Mouse (Mus musculus): ENCODE data around the gene Gm7534.
A peak's percentile ranks its signal among the peaks of the same experiment; 100 is the strongest.

Gm7534 gene

DNA sequence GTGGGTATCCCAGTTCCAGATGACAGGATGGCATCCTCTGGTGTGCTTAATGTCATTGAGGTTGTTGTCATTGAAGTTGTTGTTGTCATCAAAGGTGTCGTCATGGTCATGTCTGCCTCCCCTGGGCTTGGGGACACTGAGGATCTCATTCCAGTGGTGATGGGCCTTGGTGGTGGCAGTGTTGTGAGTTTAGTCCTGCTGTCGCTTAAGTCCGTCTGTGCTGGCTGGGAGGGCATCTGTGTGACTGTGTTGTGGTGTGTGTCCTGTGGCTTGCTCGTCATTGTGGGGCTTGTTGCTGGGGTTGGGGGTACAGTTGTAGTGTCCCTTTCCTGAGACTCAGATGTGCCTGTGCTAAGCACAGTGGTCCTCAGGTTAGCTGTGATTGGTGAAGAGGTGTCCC, at the start of gene Gm7534:
TSS of gene Gm7534 (minus strand) at position 101 of the 400 bp plus-strand sequence.
- DNase-seq (ENCODE audit: extremely low spot score, low spot score): no peak

DNA sequence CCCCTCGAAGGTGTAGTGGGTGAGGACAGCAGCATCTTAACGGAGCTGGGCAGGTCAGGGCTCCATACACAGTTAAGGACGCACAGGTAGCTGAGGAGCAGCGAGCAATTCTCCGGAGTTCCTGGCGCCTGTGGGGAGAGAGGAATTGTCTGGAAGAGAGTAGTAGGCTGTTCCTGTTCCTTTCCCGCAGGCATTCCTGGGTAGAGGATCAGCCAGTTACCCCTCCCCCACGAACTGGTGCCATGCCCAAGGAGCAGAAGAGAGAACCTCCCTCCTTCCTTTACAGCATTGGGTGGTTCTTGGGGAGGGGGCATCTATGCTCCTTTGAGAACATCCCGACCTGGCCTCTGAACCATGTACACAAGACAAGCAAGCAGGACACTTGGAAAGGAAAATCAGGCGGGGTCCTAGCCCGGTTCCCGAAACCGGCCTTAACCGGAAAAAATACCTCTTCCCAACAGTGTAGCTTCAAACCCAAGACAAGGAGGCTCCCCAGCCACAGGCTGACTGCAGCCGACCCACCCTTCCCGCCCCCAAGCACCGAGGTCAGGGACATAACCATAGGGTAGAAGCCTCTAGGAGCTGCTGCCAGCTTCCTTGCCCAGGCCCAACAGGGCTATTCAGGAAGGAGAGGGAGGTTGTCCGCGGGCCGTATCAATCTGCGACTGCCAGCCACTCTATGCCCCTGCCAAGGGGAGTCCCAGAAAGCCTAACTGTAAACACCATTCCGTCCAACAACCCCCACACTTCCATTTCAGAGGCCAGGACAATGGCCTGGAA, 49.5 kb upstream of the Gm7534 start:
- DNase-seq (ENCODE audit: extremely low spot score, low spot score): peak; percentile 72

DNA sequence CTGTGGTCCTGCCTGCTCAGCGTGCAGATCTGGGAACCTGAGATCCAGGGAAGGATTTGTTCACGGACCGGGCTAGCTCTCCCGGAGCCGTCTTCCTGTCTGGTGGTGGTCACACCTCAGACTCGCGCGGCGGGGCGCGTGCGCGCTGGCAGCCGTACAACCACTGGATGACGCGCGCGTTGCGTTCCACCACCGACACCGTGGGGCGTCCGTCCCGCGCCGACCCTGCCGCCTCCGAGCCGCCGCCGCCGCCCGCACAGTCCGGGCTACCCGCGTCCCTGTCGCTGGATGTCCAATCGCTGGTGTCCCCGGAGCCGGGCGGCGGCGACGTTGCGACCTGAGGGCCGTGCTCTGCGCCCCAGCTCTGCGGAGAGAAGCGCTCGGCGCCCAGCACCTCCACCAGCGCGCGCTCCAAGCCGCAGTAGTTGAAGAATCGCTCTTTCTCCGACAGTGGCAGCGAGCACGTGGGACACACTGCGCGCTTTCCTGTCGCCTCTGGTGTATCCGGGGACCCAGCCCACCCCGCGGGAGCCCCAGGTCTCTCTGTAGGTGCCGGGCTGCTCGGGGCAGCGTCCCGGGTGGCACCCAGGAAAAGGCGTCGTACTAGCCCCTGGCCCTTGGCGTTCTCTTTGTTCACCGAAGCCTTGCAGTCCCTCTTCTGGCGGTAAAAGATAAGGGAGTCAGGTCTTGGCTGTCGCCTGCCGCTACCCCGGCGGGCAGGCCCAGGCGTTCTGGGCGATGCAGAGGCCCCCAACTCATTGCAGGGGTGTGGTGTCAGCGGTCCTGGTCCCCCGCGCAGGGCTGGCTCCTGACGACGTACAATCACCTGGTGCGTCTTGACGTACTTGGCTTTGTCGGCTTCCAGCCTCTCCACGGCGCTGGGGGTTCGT, 48.7 kb upstream of the Gm7534 start:
- DNase-seq (ENCODE audit: extremely low spot score, low spot score): peak; percentile 75

DNA sequence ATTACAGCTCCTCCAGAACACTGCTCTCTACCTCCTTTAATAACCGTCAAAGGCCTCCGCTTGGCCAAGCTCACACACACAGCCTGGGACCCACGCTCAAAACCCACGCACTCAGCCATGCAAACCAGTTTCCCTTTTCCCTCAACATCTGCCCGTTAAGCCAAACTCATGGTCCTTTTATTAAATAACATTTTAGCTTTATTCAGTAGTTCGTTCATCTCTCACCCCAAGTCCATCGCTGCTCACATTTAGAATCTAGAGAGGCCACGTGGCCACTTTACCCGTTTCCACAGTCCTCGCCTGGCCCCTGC, 48.1 kb upstream of the Gm7534 start:
- no peak for DNase-seq (ENCODE audit: extremely low spot score, low spot score)

DNA sequence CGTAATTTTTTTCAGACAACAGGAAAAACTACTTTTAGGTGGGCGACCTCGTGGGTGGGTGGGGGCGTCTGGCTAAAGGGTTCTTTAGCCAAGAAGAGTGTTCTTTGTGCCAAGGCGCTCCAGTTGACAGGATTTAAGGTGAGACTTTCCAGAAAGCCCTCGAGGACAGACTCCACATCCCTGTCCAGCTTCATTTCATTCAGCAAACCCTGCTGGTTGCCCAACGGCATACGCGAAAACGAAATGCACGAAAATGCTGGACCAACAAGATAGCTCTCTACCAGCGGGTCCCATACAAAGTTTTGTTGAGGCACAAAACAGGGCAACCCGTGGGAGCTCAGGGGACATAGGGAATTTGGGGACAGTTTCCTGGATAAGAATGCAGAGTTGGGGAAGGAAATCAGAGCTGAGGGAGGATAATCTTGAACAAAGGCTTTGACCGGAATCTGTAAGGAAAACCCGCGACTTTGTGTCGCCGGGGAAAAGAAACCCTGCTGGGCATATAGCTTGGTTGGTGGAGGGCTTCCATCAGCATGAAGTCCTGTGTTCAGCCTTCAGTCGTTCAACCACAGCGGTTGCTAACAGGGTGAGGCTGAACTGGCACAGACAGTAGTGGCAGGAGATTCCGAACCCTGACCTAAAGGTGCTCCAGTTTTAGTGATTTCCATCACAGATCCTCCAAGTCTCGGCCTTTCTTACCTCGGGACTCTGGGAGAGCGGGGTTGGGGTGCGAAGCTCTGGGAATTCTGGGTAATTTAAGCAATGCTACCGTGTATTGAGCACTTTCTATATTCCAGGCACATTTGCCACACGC, 47.5 kb upstream of the Gm7534 start:
- peak; percentile 42 for DNase-seq (ENCODE audit: extremely low spot score, low spot score)

DNA sequence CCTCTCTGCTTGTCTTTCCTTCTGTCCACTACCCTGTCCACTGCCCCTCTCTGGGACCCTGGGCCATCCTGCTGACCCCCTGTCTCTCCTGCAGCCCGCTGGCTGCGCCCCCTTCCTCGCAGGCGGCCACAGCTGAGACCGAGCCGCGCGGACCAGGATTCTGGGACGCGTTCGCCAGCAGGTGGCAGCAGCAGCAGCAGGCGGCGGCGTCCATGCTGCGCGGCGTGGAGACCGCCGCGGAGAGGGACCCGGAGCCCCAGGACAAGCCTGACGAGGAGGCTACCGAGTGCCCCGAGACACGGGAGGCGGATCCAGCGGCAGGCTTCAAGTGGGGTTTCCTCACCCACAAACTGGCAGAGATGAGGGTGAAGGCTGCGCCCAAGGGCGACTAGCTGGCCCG, 46.8 kb upstream of the Gm7534 start:
- peak; percentile 89 for DNase-seq (ENCODE audit: extremely low spot score, low spot score)

DNA sequence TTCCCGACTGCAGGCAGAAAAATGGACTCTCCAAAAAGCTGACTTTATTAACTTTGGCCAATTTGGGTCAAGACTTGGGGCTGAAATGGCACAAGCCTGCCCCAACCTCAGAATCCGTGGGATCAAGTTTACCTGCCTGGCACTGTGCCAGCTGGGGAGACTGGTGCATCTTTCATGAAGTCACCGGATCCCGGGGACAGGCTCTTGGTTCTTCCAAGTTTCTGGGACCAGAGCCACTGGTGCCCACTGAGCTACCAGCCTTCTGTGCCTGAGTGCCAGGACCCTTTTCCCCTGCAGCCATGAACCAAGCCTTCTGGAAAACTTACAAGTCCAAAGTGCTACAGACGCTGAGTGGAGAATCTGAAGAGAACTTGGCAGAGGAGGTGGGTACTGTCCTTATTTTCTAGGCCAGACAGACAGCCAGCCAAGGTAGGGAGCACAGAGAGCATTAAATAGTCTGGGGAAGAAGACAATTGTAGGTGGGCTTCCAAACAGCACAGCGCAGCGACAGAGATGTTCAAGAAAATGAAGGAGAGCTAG, 44.0 kb upstream of the Gm7534 start, which contains the start of gene Gm30191:
TSS of gene Gm30191 (plus strand) at position 217 of the 540 bp plus-strand sequence.
- no peak for DNase-seq (ENCODE audit: extremely low spot score, low spot score)

DNA sequence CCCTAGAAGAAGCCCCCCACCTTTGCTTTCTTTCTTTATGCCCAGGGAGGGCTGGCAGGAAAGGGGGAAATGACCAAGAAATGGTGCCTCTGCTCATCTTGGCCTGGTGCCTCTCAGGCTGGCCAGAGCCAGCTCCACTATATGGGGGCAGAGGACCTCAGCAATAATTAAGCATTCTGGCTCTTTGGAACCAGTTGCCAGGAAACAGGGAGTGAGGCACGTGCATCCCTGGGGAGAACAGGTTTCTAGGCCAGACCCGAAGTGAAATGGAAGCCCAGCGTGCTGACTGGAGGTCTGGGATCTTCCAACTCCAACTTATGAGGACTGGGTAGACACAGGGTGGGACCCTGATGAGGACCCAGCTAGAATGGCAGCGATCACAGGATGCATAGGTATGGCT, 43.5 kb upstream of the Gm7534 start:
- DNase-seq (ENCODE audit: extremely low spot score, low spot score): no peak

DNA sequence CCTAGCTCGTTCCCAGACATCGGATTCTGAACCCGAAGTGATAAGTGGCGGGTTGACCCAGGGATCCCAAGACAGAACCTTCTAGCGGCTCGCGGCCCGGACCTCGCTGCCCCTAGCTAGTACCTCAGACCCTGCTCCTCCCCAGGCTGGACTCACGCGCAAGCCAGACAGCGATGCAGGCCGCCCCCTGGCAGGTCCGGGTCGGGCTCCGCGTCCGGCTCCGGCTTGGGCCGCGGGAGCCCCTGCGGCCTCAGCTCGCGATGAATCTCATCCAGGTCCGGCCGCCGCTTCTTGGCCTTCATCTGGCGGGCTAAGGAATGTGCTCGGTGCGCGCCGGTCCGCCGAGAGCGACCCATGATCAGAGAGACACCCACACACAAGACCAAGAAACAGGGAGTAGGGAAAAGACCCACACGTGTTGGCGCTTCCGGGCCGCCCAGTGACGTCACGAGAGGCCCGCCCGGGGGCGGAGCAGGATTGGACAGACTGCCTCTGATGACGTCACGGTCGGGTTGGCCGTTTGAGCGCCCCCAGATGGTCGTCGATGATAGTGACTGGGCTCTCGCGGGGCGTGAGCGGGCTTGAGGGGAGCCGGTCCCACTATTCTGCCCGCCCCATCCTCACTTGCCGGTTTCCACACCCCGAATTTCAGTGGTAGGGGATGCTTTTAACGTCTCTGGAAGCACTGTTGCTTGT, 42.5 kb upstream of the Gm7534 start, which contains the start of gene Zfp593:
TSS of gene Zfp593 (minus strand) at position 445 of the 696 bp plus-strand sequence.
- peak; percentile 98 for DNase-seq (ENCODE audit: extremely low spot score, low spot score)

DNA sequence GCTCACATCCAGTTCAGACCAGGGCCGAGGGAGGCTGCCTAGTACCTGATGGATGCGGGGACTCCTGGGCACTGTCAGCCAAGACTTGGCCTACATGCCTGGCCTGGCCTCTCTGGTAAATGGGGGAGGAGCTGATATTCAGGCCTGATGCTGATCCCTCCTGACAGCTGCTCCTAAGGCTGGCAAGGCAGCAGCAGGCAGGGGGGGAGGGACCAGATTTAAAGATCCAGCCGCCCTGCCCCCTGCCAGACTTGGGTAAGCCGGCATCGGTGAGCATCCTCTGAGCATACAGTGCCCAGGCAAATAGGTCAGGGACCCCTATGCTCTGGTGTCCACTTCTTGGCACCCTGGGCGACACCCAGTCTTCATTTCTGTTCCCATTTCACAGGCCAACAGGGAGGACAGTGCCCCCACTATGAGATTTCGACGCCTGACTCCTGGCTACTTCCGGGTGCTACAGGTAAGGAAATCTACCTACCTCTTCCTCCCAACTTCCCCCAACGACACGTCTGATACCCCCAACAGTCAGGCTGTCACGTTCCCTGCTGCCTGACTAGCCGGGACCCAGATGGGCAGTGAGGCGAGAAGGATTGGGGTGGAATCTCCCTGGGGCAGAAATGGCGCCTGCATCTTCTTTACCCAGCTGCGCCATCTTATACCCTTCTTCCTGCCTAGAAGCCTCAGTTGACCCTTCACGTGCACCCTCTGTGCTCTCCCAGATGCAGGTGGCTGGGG, 40.9 kb upstream of the Gm7534 start, which contains the start of gene E130218I03Rik:
TSS of gene E130218I03Rik (plus strand) at position 147 of the 735 bp plus-strand sequence.
- no peak for DNase-seq (ENCODE audit: extremely low spot score, low spot score)

DNA sequence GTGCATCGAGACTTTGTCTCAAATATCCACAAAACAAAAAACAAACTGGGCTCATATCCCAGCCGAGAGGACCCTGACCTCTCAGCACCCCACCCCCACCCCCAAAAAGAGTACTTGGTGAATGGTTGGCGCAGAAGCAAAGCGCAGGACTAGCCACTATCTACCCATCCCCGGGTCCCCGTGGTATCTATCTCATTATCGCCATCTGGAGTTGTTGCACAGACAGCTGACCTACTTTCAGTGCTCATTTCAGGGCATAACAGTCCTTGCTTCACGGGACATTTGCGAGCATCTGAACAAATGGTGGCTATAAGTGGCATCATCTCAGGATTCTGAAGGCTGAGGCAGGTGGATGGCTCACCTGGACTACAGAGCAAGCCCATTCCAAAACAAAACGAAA, 35.9 kb upstream of the Gm7534 start:
- DNase-seq (ENCODE audit: extremely low spot score, low spot score): no peak

DNA sequence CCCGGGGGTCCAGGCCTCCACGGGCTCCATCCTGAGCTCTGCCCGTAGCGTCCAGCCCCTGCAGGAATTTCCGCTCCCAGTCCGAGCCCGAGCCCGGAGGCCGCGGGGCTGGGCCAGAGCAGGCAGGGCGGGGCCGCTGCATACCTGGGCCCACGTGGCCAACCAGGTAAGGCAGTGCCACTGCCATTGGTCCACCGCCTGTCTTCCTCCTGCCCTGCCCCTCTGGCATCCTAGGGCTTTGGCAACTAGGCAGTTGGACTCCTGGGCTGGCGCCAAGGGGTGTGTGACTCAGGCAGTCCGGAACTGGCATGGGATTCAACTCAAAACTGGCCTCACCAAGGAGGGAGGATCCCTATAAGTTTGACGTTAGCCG, 35.5 kb upstream of the Gm7534 start, which contains the start of gene Cnksr1:
TSS of gene Cnksr1 (minus strand) at position 121 of the 373 bp plus-strand sequence.
- no peak for DNase-seq (ENCODE audit: extremely low spot score, low spot score)

DNA sequence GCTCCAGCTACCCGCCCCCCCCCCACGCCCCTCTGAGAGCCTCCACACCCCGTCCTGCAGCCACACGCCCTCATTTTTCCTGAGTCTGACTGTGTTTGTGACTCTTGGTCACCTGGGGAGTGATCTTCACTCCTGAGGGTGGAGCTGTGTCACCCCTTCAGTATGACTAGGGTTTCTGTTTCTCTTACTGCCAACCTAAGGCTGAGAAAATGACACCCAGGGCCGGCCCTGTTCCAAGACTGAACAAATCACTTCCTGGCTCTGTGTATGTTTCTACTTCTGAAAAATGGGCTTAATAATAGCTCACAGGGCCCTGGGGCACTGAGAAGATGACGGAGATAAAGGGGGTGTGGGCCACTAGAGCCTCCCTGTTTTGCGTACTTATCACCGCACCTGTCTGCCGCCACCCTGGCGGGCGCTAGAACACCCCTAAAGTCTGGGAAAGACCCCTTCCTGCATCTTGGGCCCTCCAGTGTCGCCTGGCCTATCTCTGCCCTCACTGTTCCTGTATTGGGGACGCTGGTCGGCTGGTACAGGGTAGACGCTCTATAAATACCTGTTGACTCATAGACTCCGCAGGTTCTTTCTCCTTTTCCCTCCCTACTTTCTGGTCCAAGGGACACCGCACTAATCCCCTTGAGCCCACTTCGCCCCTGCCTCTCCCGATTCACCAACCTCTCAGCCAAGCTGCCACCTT, 34.9 kb upstream of the Gm7534 start:
- DNase-seq (ENCODE audit: extremely low spot score, low spot score): no peak

DNA sequence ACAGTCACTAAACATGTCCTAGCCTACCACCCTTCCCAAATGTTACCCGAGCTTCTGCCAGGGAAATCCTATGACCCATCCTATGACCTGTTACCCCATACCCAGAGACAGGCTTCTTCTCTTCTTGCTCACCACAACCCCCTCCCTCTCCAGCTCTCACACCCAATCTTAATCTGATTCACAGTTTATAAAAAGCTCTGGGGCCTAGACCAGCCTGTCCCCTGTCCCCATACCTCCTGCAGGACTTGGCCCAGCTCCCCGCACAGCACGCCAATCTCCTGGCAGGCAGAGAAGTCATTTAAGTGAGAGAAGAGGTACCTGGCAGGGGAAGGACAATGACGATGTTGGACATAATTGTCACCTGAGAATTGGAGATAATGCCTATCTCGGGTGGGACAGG, 32.1 kb upstream of the Gm7534 start:
- DNase-seq (ENCODE audit: extremely low spot score, low spot score): no peak

DNA sequence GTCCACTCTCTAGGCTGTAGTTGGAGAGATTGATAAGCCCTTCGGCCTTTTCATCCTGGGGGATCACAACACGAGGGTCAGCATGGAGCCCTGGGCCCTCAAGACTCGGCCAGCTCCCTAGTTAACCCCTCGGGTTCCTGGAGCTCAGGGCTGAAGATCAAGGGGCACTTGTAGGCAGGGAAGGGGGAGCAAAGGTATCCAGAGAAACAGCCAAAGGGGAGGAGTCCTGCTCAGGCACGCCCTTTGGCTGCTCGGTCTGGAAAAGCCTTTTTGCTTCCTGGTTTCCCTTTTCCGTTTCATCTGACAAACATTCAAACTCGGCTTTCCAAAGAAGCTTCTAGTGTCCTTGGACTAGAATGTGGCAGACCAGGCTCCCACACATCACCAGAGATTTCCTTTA, 27.6 kb upstream of the Gm7534 start:
- DNase-seq (ENCODE audit: extremely low spot score, low spot score): no peak

DNA sequence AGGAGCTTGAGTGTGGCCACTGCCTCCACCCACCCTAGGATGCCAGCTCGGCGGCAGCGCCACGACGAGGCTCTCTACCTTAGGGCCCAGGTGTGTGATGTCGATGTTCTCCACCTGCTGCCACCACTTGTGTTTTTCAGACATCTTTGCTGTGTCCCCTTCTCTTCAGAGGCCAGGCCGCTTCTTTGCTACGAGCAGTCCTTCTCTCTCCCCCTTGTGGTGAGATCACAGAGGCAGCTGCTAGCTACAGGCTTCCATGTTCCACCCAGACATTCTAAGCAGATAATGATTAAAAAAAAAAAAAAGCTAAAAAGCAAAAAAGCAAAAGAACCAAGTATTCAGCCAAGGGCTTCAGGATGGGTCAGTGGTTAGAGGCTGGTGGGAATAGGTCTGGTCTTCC, 24.4 kb upstream of the Gm7534 start, which contains the start of gene Catsper4:
TSS of gene Catsper4 (minus strand) at position 190 of the 400 bp plus-strand sequence.
- DNase-seq (ENCODE audit: extremely low spot score, low spot score): no peak

DNA sequence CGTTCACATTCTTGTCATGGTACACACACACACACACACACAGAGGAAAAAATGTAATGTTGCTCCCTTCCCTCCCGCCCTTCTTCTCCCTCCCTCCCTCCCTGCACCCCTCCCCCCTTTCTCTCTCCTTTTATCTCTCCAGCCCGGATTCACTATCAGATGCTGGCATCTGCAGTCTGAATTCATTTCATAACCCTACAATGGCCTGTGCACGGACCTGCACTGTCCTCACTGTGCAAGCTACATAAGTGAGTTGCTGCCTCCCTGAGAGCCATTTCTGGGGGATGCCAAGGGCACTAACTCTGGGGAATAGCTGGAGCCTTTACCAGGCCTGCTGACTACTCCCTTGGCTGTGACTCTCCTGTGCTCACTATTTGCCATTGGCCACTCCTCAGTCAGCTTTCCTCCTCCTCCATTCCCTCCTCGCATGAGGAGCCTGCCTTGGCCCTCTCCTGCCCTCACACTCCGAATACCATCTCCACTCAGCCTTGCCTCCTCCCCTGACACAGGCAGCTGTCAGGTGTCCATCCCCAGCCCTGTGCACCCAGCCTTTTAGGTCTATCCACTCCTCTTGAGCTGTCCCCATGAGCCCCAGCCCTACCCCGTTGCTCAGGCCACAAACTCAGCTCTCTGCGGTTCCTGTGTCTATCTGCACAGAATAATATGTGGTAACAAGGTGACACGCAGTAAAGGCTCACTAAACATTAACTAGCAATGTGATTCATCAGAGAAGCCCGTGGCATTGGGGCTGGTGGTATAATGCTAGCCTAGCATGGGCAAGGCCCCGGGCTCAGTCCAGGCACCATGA, 20.2 kb upstream of the Gm7534 start:
- no peak for DNase-seq (ENCODE audit: extremely low spot score, low spot score)

DNA sequence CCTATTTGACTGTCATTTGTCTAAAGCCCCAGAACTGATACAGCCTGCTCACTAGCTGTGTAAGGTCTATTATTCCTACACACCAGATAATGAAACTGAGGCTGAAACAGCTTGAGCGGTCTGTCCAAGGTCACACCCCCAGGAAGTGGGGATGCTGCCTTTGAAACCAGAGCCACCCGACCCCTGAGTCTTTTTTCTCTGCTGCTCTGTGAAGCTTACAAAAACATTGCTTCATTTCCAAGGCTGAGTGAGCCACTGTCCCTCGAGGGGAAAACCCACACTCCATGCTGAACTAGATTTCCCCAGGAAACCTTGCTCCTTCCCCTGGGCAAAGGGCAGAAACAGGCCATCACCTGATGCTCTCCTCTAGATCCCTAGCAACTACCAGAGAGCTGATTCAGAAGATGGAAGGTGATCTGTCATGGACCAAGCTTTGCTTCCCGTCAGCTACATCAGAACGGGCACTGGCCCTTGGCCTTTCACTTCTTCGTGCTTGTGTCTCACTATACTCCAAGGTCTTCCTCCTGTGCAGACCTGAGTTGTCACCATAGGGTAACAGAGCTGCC, 3.8 kb upstream of the Gm7534 start:
- no peak for DNase-seq (ENCODE audit: extremely low spot score, low spot score)
